Mouse (Mus musculus) thymus, adult 2 months (tissue): ENCODE data around the gene Ccl17.

Experiments used
- CTCF ChIP-seq: fragments of 200-500 bp; IDR thresholded peaks from 2 replicates; pipeline ENCODE4 v1.5.1; 2012; ENCODE audit warnings: mild to moderate bottlenecking, control low read depth, low read length, moderate library complexity, borderline replicate concordance; ENCODE audit not compliant: control insufficient read depth, poor library complexity, insufficient read depth; ENCODE audit errors: extremely low read depth
- POLR2A ChIP-seq: fragments of 200-500 bp; IDR thresholded peaks from 2 replicates; pipeline ENCODE4 v1.6.1; 2012; ENCODE audit warnings: mild to moderate bottlenecking, low read length, control low read depth, moderate library complexity; ENCODE audit not compliant: control insufficient read depth, poor library complexity, insufficient read depth; ENCODE audit errors: extremely low read depth

DNA sequence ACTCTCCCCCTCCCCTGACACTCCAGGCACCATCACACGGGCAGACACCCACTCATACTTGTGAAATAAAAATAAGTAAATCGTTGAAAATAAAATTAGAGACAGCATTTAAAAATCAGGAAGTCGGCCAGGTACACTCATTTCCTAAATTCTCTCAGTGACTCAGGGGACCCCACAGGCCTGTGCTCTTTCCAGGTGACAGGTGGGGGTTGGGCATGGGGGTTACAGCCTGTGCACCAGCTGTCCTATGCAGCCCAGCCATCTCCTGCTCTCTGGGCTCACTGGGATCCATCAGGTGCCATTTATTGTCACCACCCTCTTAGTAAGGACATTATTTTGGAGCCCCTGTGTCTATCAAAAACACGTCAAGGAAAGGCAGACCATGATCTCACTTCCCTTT is 26.4 kb upstream of the Ccl17 start:
- TF ChIP-seq POLR2A: no peak
- TF ChIP-seq CTCF: no peak
